Mouse (Mus musculus) ES-E14 (cell line): ENCODE results near the gene LTO1.

Source experiments
- CHD2 ChIP-seq: IDR thresholded peaks from 2 replicates; pipeline ENCODE4 v1.6.1; 2014; ENCODE audit warnings: mild to moderate bottlenecking, low read depth, low read length, inconsistent platforms
- HCFC1 ChIP-seq: IDR thresholded peaks from 2 replicates; pipeline ENCODE4 v1.6.1; 2012; ENCODE audit warnings: low read length, inconsistent platforms, borderline replicate concordance; ENCODE audit not compliant: insufficient read depth
- MAFK ChIP-seq: IDR thresholded peaks from 2 replicates; pipeline ENCODE4 v1.6.1; 2014; ENCODE audit warnings: mild to moderate bottlenecking, low read depth, low read length, inconsistent platforms; ENCODE audit not compliant: insufficient read depth
- ZC3H11A ChIP-seq: IDR thresholded peaks from 2 replicates; pipeline ENCODE4 v1.6.1; 2012; ENCODE audit warnings: low read depth, mild to moderate bottlenecking, inconsistent platforms, low read length, borderline replicate concordance
- ZNF384 ChIP-seq: IDR thresholded peaks from 2 replicates; pipeline ENCODE4 v1.6.1; 2012; ENCODE audit warnings: low read depth, low read length, inconsistent platforms

DNA sequence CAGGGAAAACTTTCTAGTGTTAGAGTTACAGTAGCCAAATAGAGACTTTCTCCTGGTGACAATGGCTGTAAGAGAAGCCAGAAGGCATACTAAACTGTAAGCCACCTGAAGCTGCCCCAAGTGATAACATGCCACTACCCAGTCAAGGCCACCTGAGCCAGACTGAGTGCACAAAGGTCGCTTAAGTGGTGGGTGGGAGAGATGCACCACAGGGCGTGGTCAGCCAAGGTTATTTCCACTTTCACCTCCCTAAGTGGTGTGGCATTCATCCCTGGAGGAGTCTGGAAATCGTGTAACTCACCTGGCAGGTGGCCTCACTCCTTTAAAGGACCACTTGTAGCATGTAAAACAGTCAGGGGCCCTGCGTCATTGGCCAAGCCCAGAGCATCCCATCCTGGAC lies 47.7 kb upstream of the LTO1 start:
- TF ChIP-seq CHD2 = no peak
- no peak for TF ChIP-seq MAFK
- no peak for TF ChIP-seq ZNF384
- no peak for TF ChIP-seq ZC3H11A
- no peak for TF ChIP-seq HCFC1
